Mouse (Mus musculus) stomach, postnatal 0 days (tissue): ENCODE results near the gene Gm11172. TPM values are rescaled to one million over a fixed set of nuclear protein-coding genes. Genes with fewer than 3 reads are reported as not detected.

Source experiments
- ATAC-seq: fragments of 200-750 bp; cut with Nextera tagmentation; 2 replicates; pipeline ENCODE4 v1.8.0; 2017; ENCODE audit not compliant: low FRiP score, low TSS enrichment
- DNase-seq: peaks from one replicate; pipeline ENCODE4 v3.0.0-alpha.2; 2016; ENCODE audit warnings: low spot score
- H3K27ac ChIP-seq: fragments of 300-500 bp; sonication (generic); replicated peaks from 2 replicates; pipeline ENCODE4 v1.5.1; 2014; ENCODE audit warnings: mild to moderate bottlenecking, control low read depth
- H3K27me3 ChIP-seq: fragments of 300-500 bp; sonication (generic); 2 replicates; pipeline ENCODE4 v1.6.1; 2014; ENCODE audit warnings: low read length; ENCODE audit not compliant: control insufficient read depth, insufficient read depth
- H3K36me3 ChIP-seq: fragments of 300-500 bp; sonication (generic); 2 replicates; pipeline ENCODE4 v1.6.1; 2014; ENCODE audit warnings: low read length, mixed read lengths; ENCODE audit not compliant: control insufficient read depth, insufficient read depth
- H3K4me1 ChIP-seq: fragments of 300-500 bp; sonication (generic); replicated peaks from 2 replicates; pipeline ENCODE4 v1.6.1; 2014; ENCODE audit warnings: antibody characterized with exemption; ENCODE audit not compliant: control insufficient read depth, insufficient read depth
- H3K4me2 ChIP-seq: fragments of 300-500 bp; sonication (generic); replicated peaks from 2 replicates; pipeline ENCODE4 v1.6.1; 2014; ENCODE audit warnings: low read depth, mild to moderate bottlenecking, control low read depth, moderate library complexity
- H3K4me3 ChIP-seq: fragments of 300-500 bp; sonication (generic); 2 replicates; pipeline ENCODE4 v1.5.1; 2014; ENCODE audit warnings: low read depth, low read length, control low read depth
- H3K9ac ChIP-seq: fragments of 300-500 bp; sonication (generic); 2 replicates; pipeline ENCODE4 v1.6.1; 2014; ENCODE audit warnings: mild to moderate bottlenecking, low read length, control low read depth, mixed read lengths
- H3K9me3 ChIP-seq: fragments of 300-500 bp; sonication (generic); 2 replicates; pipeline ENCODE4 v1.6.1; 2016; ENCODE audit warnings: low read length; ENCODE audit not compliant: control insufficient read depth
- CTCF ChIP-seq: IDR thresholded peaks from 2 replicates; pipeline ENCODE4 v1.5.1; 2016; ENCODE audit warnings: antibody characterized with exemption, low read depth, mild to moderate bottlenecking, moderate library complexity
- EP300 ChIP-seq: optimal IDR thresholded peaks from 2 replicates; pipeline ENCODE3; 2016; ENCODE audit warnings: antibody characterized with exemption
- WGBS: fragments of 180-500 bp; shearing (Covaris S2); extraction: QIAGEN DNeasy Blood & Tissue Kit; methylation state at CpG from one replicate; pipeline ENCODE4 v1.1.7; 2014; 5-methylcytosine and 5-hydroxymethylcytosine counted together
- polyA plus RNA-seq: library from polyadenylated mRNA; unstranded; fragments of >200 nt; fragmentation: Nextera tagmentation; extraction: Ambion mirVana; gene quantifications from 2 replicates; pipeline ENCODE4 v1.2.1, GENCODE M21; 2015

Gene Gm11172
- polyA plus RNA-seq = not detected in 2 replicates

- TF ChIP-seq EP300 (no peak), CTCF (no peak)
- DNase-seq = no peak
Measured at GRCm38 (mm10) chr16:10812865-10813371, at the start of gene Gm11172. TSS of gene Gm11172 (plus strand) at chr16:10812915.

GRCm38 (mm10) chr16:10763540-10764264 is 49.0 kb upstream of the Gm11172 start:
- no peaks in the 10 kb centered on the region for H3K36me3 ChIP-seq

More at GRCm38 (mm10) chr16:10812865-10813371, at the start of gene Gm11172:
- H3K9ac ChIP-seq = 0 out of 2 replicates have a peak within 1 kb of the TSS, but pooled peaks have one; percentile 8
- H3K4me1 ChIP-seq = no peaks in the 10 kb centered on the region
- no peak within 1 kb of the TSS for H3K27ac ChIP-seq
- no peak within 1 kb of the TSS for H3K4me3 ChIP-seq
- H3K36me3 ChIP-seq = no peaks in the 10 kb centered on the region
- 82% methylated on average over 2 of the region's 2 CpGs for WGBS
- H3K4me2 ChIP-seq = no peak within 1 kb of the TSS
- no peaks in the 10 kb centered on the region for H3K27me3 ChIP-seq
- no peak for ATAC-seq
- no peaks in the 10 kb centered on the region for H3K9me3 ChIP-seq

GRCm38 (mm10) chr16:10764323-10764722 is 48.4 kb upstream of the Gm11172 start:
- no peak for TF ChIP-seq CTCF
- no peak for TF ChIP-seq EP300
- Histone ChIP-seq H3K27ac (no peak overlapping the region), H3K4me2 (no peak overlapping the region), H3K9me3 (no peaks in the 10 kb centered on the region), H3K36me3 (no peaks in the 10 kb centered on the region), H3K9ac (no peak overlapping the region), H3K4me3 (no peak overlapping the region), H3K4me1 (no peaks in the 10 kb centered on the region), H3K27me3 (no peaks in the 10 kb centered on the region)
- no peak for DNase-seq
- WGBS = 10% methylated on average over 2 of the region's 2 CpGs
- no peak for ATAC-seq

More at GRCm38 (mm10) chr16:10763540-10764264, 49.0 kb upstream of the Gm11172 start:
- TF ChIP-seq EP300 = no peak
- no peak for TF ChIP-seq CTCF
- 45% methylated on average over 6 of the region's 6 CpGs for WGBS
- Histone ChIP-seq H3K4me2 (no peak overlapping the region), H3K9me3 (no peaks in the 10 kb centered on the region), H3K27ac (no peak overlapping the region), H3K27me3 (no peaks in the 10 kb centered on the region), H3K4me1 (no peaks in the 10 kb centered on the region), H3K9ac (no peak overlapping the region), H3K4me3 (no peak overlapping the region)
- ATAC-seq = no peak
- no peak for DNase-seq

- DNase-seq (peak; percentile 65), ATAC-seq (no peak)
- 46% methylated on average over 4 of the region's 4 CpGs for WGBS
- H3K4me2 ChIP-seq = no peak overlapping the region
- no peak overlapping the region for H3K27ac ChIP-seq
- no peaks in the 10 kb centered on the region for H3K4me1 ChIP-seq
- no peaks in the 10 kb centered on the region for H3K9me3 ChIP-seq
- no peaks in the 10 kb centered on the region for H3K36me3 ChIP-seq
- no peak overlapping the region for H3K9ac ChIP-seq
- no peaks in the 10 kb centered on the region for H3K27me3 ChIP-seq
- TF ChIP-seq CTCF (peak; percentile 87), EP300 (no peak)
- no peak overlapping the region for H3K4me3 ChIP-seq
Measured at GRCm38 (mm10) chr16:10767158-10767557, 45.6 kb upstream of the Gm11172 start.

GRCm38 (mm10) chr16:10768821-10769220 is 43.9 kb upstream of the Gm11172 start:
- Histone ChIP-seq H3K9me3 (no peaks in the 10 kb centered on the region), H3K27me3 (no peaks in the 10 kb centered on the region), H3K36me3 (no peaks in the 10 kb centered on the region), H3K9ac (no peak overlapping the region), H3K4me2 (no peak overlapping the region), H3K4me3 (no peak overlapping the region), H3K27ac (no peak overlapping the region), H3K4me1 (no peaks in the 10 kb centered on the region)
- 46% methylated on average over 9 of the region's 9 CpGs for WGBS
- TF ChIP-seq EP300 = no peak
- no peak for TF ChIP-seq CTCF
- ATAC-seq (peak; percentile 15; the same call in 1 of the 2 replicates), DNase-seq (peak; percentile 33)

GRCm38 (mm10) chr16:10769661-10770060 is 43.1 kb upstream of the Gm11172 start:
- no peak overlapping the region for H3K4me2 ChIP-seq
- ATAC-seq (no peak), DNase-seq (no peak)
- no peak overlapping the region for H3K9ac ChIP-seq
- H3K27me3 ChIP-seq = no peaks in the 10 kb centered on the region
- no peaks in the 10 kb centered on the region for H3K4me1 ChIP-seq
- TF ChIP-seq CTCF (no peak), EP300 (no peak)
- no peaks in the 10 kb centered on the region for H3K9me3 ChIP-seq
- H3K36me3 ChIP-seq = no peaks in the 10 kb centered on the region
- WGBS = 51% methylated on average over 2 of the region's 2 CpGs
- no peak overlapping the region for H3K27ac ChIP-seq
- H3K4me3 ChIP-seq = no peak overlapping the region
